Mouse (Mus musculus) lung, postnatal 10 days (tissue): ENCODE results near the gene Zfp605.
"Not testable (repeated sequence)": the region's sequence is repeated elsewhere in the genome, so short reads cannot be mapped to it uniquely, and the experiment has no call there.

Source experiments
- DNase-seq: peaks from one replicate; pipeline ENCODE4 v3.0.0; 2021

Zfp605 gene

DNA sequence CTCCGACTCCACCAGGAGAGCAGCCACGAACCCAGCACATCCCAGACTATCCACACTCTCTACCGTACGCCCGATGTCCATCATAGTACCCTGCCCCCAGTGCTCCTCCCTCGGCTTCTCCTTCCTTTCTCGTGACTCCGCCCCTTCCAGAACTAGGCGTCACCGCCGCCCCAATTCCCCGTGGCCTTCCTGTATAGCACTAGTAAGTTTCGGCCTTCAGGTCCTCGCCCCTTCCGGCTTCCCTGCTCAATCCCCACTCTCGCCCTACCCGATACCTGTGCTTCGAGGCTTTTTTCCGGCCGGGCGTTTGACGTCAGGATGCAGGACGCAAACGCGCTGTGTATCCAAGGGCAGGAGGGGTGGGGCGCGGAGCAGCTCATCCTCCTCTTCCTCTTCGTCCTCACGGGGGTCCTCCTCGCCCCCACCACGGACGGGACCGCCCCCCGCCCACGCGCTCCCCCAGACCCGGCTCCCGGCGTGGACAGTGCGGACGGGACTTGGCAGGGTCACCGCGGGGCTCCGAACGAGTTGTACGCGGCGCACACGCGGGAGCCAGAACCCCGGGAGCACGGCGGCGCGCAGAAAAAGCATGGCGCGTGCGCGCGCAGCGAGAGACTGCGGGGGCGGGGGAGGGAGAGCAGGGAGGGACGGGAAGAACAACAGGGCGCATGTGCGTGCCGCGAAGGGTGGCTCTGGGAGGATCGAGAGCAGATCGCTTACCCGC lies 2.1 kb upstream of the Zfp605 start, which contains the start of gene Gtpbp6:
TSS of gene Gtpbp6 (minus strand) at position 617 of the 724 bp plus-strand sequence.
- DNase-seq, result peak; percentile 96

DNA sequence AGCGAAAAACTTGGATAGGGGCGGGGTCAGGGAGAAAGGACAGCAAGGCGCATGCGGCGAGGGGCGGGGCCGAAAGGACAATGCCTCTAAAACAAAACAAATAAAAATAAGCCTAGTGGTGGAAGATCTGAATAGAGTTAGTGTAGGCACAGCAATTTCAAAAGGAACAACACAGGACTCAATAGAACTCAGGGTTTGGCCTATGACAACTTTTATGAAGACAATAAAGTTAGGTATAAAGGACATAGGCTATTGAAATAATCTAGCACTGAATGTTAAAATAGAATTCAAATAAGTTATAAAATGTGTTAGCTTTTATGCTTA lies 1.6 kb upstream of the Zfp605 start:
- peak; percentile 99 for DNase-seq

DNA sequence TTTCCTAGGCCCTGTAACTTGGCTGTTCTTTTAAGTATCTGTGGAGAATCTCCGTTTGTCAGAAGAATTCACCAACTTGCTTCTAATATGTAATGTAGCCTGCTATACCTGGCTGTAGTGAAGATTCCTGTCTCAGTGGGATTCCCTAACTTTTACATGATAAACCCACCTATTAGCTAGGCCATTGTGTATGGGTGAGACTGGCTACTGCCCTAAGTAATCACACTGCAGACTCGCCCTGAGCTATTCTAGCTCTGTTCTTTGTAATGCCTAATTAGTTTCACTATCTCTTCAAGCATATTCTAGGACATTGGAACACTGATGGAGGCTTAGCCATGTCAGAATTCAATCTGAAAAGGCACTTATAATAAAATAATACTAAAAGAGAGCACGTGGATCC lies 12.5 kb downstream of the Zfp605 start:
- DNase-seq, result not testable (repeated sequence)

DNA sequence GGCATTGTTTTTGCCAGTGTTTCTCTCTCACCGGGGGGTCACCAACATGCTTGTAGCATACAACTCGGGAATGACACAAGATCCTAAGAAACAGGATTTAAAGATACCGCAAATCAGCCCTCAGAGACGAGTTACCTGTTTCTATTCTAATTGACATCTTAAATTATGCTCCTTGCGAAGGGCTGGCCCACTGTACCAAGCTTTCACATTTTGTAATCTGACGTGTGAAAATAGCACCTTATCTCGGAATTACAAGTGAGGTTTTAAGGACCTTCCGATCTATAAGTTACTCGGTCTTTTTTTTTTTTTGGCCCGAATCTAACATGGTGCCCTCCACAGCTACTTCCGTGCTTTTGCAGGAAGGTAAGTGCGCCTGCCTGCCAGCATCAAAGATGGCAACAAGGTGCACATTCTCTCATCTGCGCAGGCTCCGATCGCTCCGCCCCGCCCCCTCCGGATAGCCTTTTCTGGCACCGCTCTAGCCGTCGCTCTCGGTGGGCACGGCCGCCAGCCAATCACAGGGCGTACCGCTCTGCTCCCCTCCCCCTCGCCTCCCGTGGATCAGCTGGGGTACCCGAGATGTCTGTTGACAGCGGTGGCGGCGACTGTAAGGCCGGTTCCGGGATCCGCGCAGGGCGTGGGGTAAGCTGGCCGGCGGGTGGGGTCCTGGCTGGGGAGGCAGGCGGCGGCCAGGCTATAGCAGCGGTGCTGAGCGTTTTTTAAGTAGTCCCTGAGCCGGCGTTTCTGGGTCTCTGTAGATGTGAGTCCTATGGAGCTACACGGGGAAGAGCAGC lies 25.6 kb downstream of the Zfp605 start, which contains the start of gene Chfr:
TSS of gene Chfr (plus strand) at position 550 of the 794 bp plus-strand sequence.
- DNase-seq, result peak; percentile 99

DNA sequence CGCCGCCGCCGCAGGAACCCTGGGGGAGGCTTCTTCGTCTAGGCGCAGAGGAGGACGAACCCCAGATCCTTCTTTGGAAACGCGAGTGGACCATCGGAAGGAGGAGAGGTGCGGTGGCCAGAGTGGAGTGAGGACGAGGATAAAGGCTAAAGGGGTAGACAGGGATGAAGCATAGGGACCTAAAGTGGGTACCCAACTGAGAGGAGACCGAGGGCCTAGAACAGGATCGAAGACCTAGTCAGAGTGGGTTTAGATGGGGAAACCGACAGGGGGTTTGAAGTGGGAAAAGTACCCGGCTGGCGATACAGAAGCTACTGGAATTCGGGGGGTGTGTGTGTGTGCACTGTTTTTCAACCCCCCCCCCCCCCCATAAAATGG lies 26.2 kb downstream of the Zfp605 start:
- no peak for DNase-seq

DNA sequence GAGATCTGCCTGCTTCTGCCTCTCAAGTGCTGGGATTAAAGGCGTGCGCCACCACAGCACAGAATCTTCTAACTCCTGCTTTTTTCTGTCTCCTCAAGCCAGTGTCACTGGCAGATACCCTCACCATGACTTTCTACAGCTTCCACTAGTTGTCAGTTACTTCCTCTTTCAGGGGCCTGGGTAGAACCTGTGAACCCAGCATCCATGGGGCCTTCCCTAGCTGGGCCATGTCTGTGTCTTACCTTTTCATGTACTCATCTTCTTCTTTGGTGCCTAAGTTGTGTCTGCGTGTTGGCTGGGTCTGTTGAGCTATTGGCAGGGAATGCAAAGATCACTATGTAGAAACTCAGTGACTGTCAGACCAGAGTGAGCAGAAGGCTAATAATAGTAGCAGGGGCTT lies 27.9 kb downstream of the Zfp605 start:
- DNase-seq, result no peak

DNA sequence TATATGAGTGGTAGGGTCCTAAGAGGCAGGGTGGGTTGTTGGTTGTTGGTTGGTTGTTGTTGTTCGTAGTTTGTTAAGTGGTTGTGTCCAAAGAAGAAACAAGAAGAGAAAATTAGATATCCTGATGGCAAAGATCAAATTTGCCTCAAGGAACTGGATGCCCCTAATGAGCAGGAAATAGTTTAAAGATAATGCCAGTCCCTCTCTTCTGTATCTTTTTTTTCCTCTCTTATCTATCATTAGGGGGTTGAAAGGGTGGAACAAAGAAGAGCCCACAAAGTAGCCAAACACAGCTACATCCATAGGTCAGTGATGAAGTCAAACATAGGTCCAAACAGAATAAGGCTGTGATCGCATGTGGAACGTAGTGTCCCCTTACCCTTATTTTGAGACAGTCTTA lies 29.4 kb downstream of the Zfp605 start:
- no peak for DNase-seq

DNA sequence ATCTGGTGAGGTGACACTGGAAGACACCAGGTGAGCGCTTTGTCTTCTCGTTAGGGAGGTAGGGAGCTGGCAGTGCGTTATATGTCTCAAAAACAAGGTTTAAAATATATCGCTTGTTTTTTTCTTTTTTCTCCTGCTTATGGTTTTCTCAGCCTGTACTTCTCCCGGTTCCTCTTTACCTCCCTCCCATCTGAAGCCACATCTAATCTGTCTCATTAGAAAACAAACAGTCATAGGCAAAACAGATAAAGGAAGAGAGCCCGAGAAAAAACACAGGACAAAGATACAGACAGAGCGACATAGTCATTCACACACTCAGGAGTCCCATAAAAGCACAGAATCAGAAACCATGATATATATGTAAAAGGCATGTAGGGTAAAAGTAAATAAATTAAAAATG lies 30.5 kb downstream of the Zfp605 start:
- no peak for DNase-seq

DNA sequence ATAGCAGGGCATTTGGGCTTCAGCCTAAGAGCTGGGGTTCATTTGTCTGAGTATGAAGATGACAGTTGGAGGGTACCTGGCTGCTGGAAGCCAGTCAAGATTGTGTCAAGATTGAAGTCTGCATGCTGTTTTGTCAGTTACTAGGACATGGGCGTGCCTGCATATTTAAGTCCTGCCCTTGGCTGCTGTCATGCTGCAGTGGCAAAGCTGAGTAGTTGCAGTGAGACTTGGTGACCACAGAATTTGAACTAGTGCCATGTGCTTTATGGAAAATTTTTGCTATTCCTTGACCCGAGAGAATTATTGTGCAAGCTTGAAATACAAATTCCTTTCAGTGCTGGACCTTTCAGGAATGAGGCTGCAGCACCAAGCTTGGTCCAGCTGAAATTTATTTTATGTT lies 32.4 kb downstream of the Zfp605 start:
- peak; percentile 46 for DNase-seq

DNA sequence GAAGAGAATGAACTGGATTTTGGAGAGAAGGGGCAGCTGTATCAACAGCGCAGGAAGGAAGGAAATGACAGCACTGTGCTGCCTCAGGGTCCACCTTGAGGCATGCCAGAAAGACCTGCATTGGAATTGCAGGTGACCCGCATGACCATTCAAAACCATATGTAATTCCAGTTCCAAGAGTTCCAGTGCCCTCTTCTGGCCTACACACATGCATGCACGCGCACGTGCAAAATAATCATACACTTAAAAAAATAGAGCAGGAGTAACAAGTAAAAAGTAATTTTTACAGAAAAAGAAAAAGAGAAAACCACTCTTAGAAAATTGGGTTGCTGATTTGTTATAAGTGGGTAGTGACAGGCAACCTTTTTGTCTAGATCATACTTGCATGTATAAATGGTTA lies 33.1 kb downstream of the Zfp605 start:
- DNase-seq, result peak; percentile 18

DNA sequence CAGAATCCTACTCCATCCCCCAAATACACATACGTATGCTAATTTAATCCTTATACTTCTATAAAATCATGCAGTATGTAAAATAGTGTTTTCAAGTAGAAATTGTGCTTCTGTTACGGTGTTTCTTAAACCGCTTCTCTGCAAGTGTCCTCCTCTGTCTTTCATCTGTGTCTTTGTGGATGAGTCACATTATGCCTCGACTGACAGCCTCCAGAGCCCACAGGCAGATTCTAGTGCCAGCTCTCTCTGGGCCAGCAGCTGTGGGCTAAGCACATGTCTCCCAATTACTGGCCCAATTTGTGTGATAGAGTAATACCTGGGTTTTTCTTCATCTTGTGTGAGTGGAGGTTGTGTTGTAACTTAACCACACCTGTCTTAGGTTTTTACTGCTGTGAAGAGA lies 59.5 kb downstream of the Zfp605 start:
- no peak for DNase-seq

DNA sequence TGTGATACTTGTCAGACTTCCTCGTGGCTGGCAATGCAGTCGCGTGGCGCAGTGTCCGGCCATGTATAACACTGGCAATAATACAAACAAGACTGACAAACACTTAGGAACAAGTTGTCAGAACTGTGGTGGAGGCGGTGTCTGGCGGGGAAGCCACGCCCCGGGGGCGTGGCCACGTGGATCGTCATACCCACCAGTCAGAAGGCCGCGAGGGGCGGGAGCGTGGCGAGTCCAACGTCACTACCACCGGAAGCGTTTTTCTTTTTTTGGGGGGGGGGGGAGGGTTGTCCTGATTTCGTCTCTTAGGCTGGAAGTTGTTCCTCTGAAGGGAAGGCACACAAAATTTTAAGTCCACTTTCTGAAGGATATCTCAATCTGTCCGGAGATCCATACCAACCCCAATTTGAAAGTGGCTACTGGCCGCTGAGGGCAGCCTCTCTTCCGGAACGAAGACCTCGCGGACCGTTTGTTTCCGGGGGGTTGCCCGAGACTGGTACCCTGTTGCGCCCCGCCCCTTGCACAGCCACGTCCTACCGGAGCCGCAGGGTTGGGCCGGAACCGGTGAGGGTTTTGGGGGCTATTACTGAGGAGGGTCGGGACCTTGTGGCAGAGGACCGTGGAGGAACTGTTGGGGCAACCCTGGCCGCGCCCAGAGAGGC lies 66.6 kb downstream of the Zfp605 start, which contains the start of gene Golga3:
TSS of gene Golga3 (plus strand) at position 340 of the 659 bp plus-strand sequence.
- DNase-seq, result peak; percentile 97

DNA sequence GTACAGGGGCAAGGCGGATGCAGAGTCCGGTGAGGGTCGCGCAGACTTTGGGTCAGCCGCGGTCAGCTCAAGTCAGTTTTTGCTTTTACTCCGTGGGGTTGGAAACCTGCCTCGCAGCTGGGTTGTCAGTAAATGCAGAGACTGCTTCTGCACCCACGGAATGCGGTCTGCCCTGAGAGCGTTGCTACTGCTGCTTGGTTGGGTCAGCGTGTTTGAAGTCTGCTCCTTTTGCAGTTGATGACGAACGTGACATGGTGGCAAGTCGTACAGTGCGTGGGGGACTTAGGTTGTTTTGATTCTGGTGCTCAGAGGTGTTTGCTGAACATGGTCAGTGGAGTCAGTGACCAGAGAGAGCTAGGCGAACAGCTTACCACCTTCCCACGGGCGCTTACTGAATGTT lies 67.1 kb downstream of the Zfp605 start:
- DNase-seq, result no peak

DNA sequence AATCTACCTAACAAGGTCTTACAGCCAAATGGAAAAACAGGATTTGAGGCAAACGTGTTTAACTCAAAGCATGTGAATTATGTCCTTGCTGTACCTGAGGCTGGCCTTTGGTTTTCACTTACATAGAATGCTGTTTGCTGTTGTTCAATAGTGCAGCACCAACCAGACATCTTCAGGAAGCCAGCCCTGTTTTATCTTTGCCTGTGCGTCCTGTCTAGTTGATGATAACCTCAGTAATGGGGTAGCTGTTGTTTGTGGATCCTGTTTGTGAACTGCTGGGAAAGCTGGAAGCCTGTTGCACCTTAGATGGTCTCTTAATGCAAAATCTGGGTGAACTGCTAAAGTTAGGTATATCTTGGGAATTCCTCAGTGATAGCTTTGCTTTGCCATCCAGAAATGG lies 68.7 kb downstream of the Zfp605 start:
- no peak for DNase-seq
